In genomic region chr12:83949043-83949442, GRCm38 (mm10) we compare ENCODE assay signal across 1 mouse cellular context.
A peak's percentile ranks its signal among the peaks of the same experiment; 100 is the strongest.
TF ChIP-seq lines count a peak whose summit lies in the region.

No protein-coding gene starts in this region.

TF ChIP-seq in CH12.LX, 34 proteins besides CTCF, POLR2A, EP300 and RAD21 (continued from another document):
- TF ChIP-seq IRF4 (IDR thresholded peaks at IDR 0.05; ENCODE audit: low read depth, low read length) (0 out of 2 replicates have a peak, but pooled peaks have one; percentile 8), KAT2A (IDR thresholded peaks at IDR 0.05; ENCODE audit: insufficient replicate concordance, low read length) (no peak)
TF ChIP-seq in CH12.LX: peak in this region for 4.
